Mouse (Mus musculus) limb, embryonic 12.5 days (tissue): ENCODE measurements around the gene Hoxc8. TPM values are rescaled to one million over a fixed set of nuclear protein-coding genes. Genes with fewer than 3 reads are reported as not detected.

Source experiments
- ATAC-seq: fragments of 200-750 bp; cut with Nextera tagmentation; 2 replicates; pipeline ENCODE4 v1.8.0; 2017; ENCODE audit warnings: low read depth, moderate TSS enrichment; ENCODE audit not compliant: insufficient number of reproducible peaks, insufficient read depth, low FRiP score, low TSS enrichment
- H3K27ac ChIP-seq: fragments of 300-500 bp; sonication (generic); 2 replicates; pipeline ENCODE4 v1.5.1; 2016; ENCODE audit warnings: mild to moderate bottlenecking, moderate library complexity
- H3K27me3 ChIP-seq: fragments of 300-500 bp; sonication (generic); 2 replicates; pipeline ENCODE4 v1.6.1; 2016; ENCODE audit warnings: mild to moderate bottlenecking, moderate library complexity
- H3K36me3 ChIP-seq: fragments of 300-500 bp; sonication (generic); 2 replicates; pipeline ENCODE4 v1.6.1; 2016; ENCODE audit warnings: mild to moderate bottlenecking, moderate library complexity
- H3K4me1 ChIP-seq: fragments of 300-500 bp; sonication (generic); replicated peaks from 2 replicates; pipeline ENCODE4 v1.6.1; 2016
- H3K4me2 ChIP-seq: fragments of 300-500 bp; sonication (generic); 2 replicates; pipeline ENCODE4 v1.6.1; 2016; ENCODE audit warnings: mild to moderate bottlenecking, moderate library complexity
- H3K4me3 ChIP-seq: fragments of 300-500 bp; sonication (generic); replicated peaks from 2 replicates; pipeline ENCODE4 v1.5.1; 2016; ENCODE audit warnings: mild to moderate bottlenecking
- H3K9ac ChIP-seq: fragments of 300-500 bp; sonication (generic); replicated peaks from 2 replicates; pipeline ENCODE4 v1.6.1; 2016; ENCODE audit warnings: mild to moderate bottlenecking, moderate library complexity
- H3K9me3 ChIP-seq: fragments of 300-500 bp; sonication (generic); 2 replicates; pipeline ENCODE4 v1.6.1; 2016; ENCODE audit warnings: mild to moderate bottlenecking, moderate library complexity
- WGBS: fragments of 180-500 bp; shearing (Covaris S2); methylation state at CpG from one replicate; pipeline ENCODE4 v1.1.7; 2016; 5-methylcytosine and 5-hydroxymethylcytosine counted together
- polyA plus RNA-seq: library from polyadenylated mRNA; unstranded; fragments of >200 nt; fragmentation: Nextera tagmentation; extraction: Ambion mirVana; gene quantifications from 2 replicates; pipeline ENCODE4 v1.2.1, GENCODE M21; 2016

The Hoxc8 gene
- polyA plus RNA-seq, 1 experiment from 2014 or later, result 3.9 TPM

GRCm38 (mm10) chr15:102976171-102976570 lies 14.2 kb upstream of the Hoxc8 start, which contains the start of gene Hoxc9:
TSS of gene Hoxc9 (plus strand) at chr15:102976439.
- WGBS, result under 1% methylated on average over 12 of the region's 20 CpGs
- peak within 1 kb of the TSS; percentile 73 for H3K27ac ChIP-seq
- peak within 1 kb of the TSS; percentile 82 for H3K4me2 ChIP-seq
- ATAC-seq, result no peak
- H3K36me3 ChIP-seq, result no peaks in the 10 kb centered on the region
- no peaks in the 10 kb centered on the region for H3K9me3 ChIP-seq
- H3K9ac ChIP-seq, result peak within 1 kb of the TSS; percentile 71
- H3K27me3 ChIP-seq, result peaks cover 97% of the 10 kb centered on the region
- H3K4me1 ChIP-seq, result peaks cover 71% of the 10 kb centered on the region
- H3K4me3 ChIP-seq, result peak within 1 kb of the TSS; percentile 40

- Histone ChIP-seq H3K4me2 (peak overlapping the region; percentile 82), H3K4me1 (peaks cover 73% of the 10 kb centered on the region), H3K27ac (peak overlapping the region; percentile 73), H3K9ac (peak overlapping the region; percentile 71), H3K36me3 (no peaks in the 10 kb centered on the region), H3K27me3 (peaks cover 98% of the 10 kb centered on the region), H3K9me3 (no peaks in the 10 kb centered on the region), H3K4me3 (peak overlapping the region; percentile 40)
- ATAC-seq, result no peak
- WGBS, result 2% methylated on average over 37 of the region's 37 CpGs
These were observed 13.6 kb upstream of the Hoxc8 start for GRCm38 (mm10) chr15:102976631-102977422.

GRCm38 (mm10) chr15:102977423-102977974 lies 12.9 kb upstream of the Hoxc8 start:
- no peaks in the 10 kb centered on the region for H3K36me3 ChIP-seq
- H3K9me3 ChIP-seq, result no peaks in the 10 kb centered on the region
- H3K27me3 ChIP-seq, result peaks cover 98% of the 10 kb centered on the region
- H3K4me3 ChIP-seq, result peak overlapping the region; percentile 40
- peak overlapping the region; percentile 82 for H3K4me2 ChIP-seq
- H3K4me1 ChIP-seq, result peaks cover 74% of the 10 kb centered on the region
- peak overlapping the region; percentile 71 for H3K9ac ChIP-seq
- WGBS, result under 1% methylated on average over 16 of the region's 16 CpGs
- no peak for ATAC-seq
- peak overlapping the region; percentile 73 for H3K27ac ChIP-seq

- Histone ChIP-seq H3K27me3 (peaks cover 98% of the 10 kb centered on the region), H3K4me2 (peak overlapping the region; percentile 82), H3K36me3 (no peaks in the 10 kb centered on the region), H3K27ac (0 out of 2 replicates have a peak overlapping the region, but pooled peaks have one; percentile 73), H3K4me3 (peak overlapping the region; percentile 40), H3K9ac (peak overlapping the region; percentile 50), H3K4me1 (peaks cover 79% of the 10 kb centered on the region), H3K9me3 (no peaks in the 10 kb centered on the region)
- ATAC-seq, result no peak
- WGBS, result 3% methylated on average over 13 of the region's 13 CpGs
These were observed 11.5 kb upstream of the Hoxc8 start for GRCm38 (mm10) chr15:102978615-102979515.

- WGBS, result 0% methylated on average over 1 of the region's 1 CpGs
- peaks cover 82% of the 10 kb centered on the region for H3K4me1 ChIP-seq
These were observed 10.5 kb upstream of the Hoxc8 start for GRCm38 (mm10) chr15:102979936-102980335.

GRCm38 (mm10) chr15:102980352-102980751 lies 10.1 kb upstream of the Hoxc8 start:
- Histone ChIP-seq H3K27me3 (peaks cover 99% of the 10 kb centered on the region), H3K9me3 (no peaks in the 10 kb centered on the region), H3K4me2 (peak overlapping the region; percentile 82), H3K27ac (peak overlapping the region; percentile 50), H3K4me1 (peaks cover 83% of the 10 kb centered on the region), H3K4me3 (peak overlapping the region; percentile 53), H3K36me3 (no peaks in the 10 kb centered on the region), H3K9ac (no peak overlapping the region)
- ATAC-seq, result no peak
- WGBS, result 3% methylated on average over 11 of the region's 11 CpGs

More at GRCm38 (mm10) chr15:102979936-102980335, 10.5 kb upstream of the Hoxc8 start:
- Histone ChIP-seq H3K9me3 (no peaks in the 10 kb centered on the region), H3K27me3 (peaks cover 99% of the 10 kb centered on the region), H3K36me3 (no peaks in the 10 kb centered on the region), H3K9ac (no peak overlapping the region; the same call in 1 of the 2 replicates), H3K4me2 (peak overlapping the region; percentile 82), H3K27ac (no peak overlapping the region), H3K4me3 (peak overlapping the region; percentile 40; the same call in 1 of the 2 replicates)
- no peak for ATAC-seq

- Histone ChIP-seq H3K9ac (0 out of 2 replicates have a peak overlapping the region, but pooled peaks have one; percentile 31), H3K4me3 (peak overlapping the region; percentile 53)
- ATAC-seq, result no peak
These were observed 9.5 kb upstream of the Hoxc8 start for GRCm38 (mm10) chr15:102980912-102981311.

GRCm38 (mm10) chr15:102981379-102982288 lies 8.8 kb upstream of the Hoxc8 start:
- Histone ChIP-seq H3K27me3 (peaks cover 99% of the 10 kb centered on the region), H3K9ac (peak overlapping the region; percentile 81), H3K27ac (peak overlapping the region; percentile 74), H3K9me3 (no peaks in the 10 kb centered on the region), H3K36me3 (no peaks in the 10 kb centered on the region), H3K4me1 (peaks cover 75% of the 10 kb centered on the region), H3K4me2 (peak overlapping the region; percentile 82), H3K4me3 (peak overlapping the region; percentile 53)
- no peak for ATAC-seq
- under 1% methylated on average over 88 of the region's 88 CpGs for WGBS

More at GRCm38 (mm10) chr15:102980912-102981311, 9.5 kb upstream of the Hoxc8 start:
- Histone ChIP-seq H3K36me3 (no peaks in the 10 kb centered on the region), H3K4me1 (peaks cover 81% of the 10 kb centered on the region), H3K9me3 (no peaks in the 10 kb centered on the region), H3K27me3 (peaks cover 99% of the 10 kb centered on the region), H3K4me2 (peak overlapping the region; percentile 82), H3K27ac (peak overlapping the region; percentile 50)
- WGBS, result under 1% methylated on average over 14 of the region's 14 CpGs

GRCm38 (mm10) chr15:102983716-102984115 lies 6.7 kb upstream of the Hoxc8 start:
- Histone ChIP-seq H3K9ac (no peak overlapping the region), H3K4me2 (peak overlapping the region; percentile 82), H3K9me3 (no peaks in the 10 kb centered on the region), H3K27ac (no peak overlapping the region), H3K36me3 (no peaks in the 10 kb centered on the region), H3K27me3 (peaks cover 99% of the 10 kb centered on the region), H3K4me1 (peaks cover 56% of the 10 kb centered on the region), H3K4me3 (peak overlapping the region; percentile 53)
- no peak for ATAC-seq
- 3% methylated on average over 12 of the region's 12 CpGs for WGBS

GRCm38 (mm10) chr15:102984521-102984920 lies 5.9 kb upstream of the Hoxc8 start:
- H3K36me3 ChIP-seq, result no peaks in the 10 kb centered on the region
- H3K27me3 ChIP-seq, result peaks cover 99% of the 10 kb centered on the region
- H3K4me3 ChIP-seq, result no peak overlapping the region
- no peak overlapping the region for H3K27ac ChIP-seq
- no peak overlapping the region for H3K9ac ChIP-seq
- H3K9me3 ChIP-seq, result no peaks in the 10 kb centered on the region
- H3K4me2 ChIP-seq, result peak overlapping the region; percentile 11
- peaks cover 48% of the 10 kb centered on the region for H3K4me1 ChIP-seq
- ATAC-seq, result no peak
- 5% methylated on average over 10 of the region's 10 CpGs for WGBS
